Mouse (Mus musculus) hindbrain, embryonic 15.5 days (tissue): ENCODE results near the gene Stk32c. TPM values are rescaled to one million over a fixed set of nuclear protein-coding genes. Genes with fewer than 3 reads are reported as not detected.

Experiments
- ATAC-seq: fragments of 200-750 bp; cut with Nextera tagmentation; 2 replicates; pipeline ENCODE4 v1.8.0; 2017; ENCODE audit warnings: low read depth, moderate number of reproducible peaks, moderate TSS enrichment; ENCODE audit not compliant: low FRiP score
- H3K27ac ChIP-seq: fragments of 300-500 bp; sonication (generic); replicated peaks from 2 replicates; pipeline ENCODE4 v1.5.1; 2015; ENCODE audit warnings: mild to moderate bottlenecking, inconsistent platforms
- H3K27me3 ChIP-seq: fragments of 300-500 bp; sonication (generic); 2 replicates; pipeline ENCODE4 v1.6.1; 2015; ENCODE audit warnings: control low read depth, inconsistent platforms
- H3K36me3 ChIP-seq: fragments of 300-500 bp; sonication (generic); 2 replicates; pipeline ENCODE4 v1.6.1; 2015; ENCODE audit warnings: control low read depth, inconsistent platforms
- H3K4me1 ChIP-seq: fragments of 300-500 bp; sonication (generic); replicated peaks from 2 replicates; pipeline ENCODE4 v1.6.1; 2015; ENCODE audit warnings: control low read depth, inconsistent platforms
- H3K4me2 ChIP-seq: fragments of 300-500 bp; sonication (generic); 2 replicates; pipeline ENCODE4 v1.6.1; 2015; ENCODE audit warnings: moderate library complexity, mild to moderate bottlenecking, inconsistent platforms
- H3K4me3 ChIP-seq: fragments of 300-500 bp; sonication (generic); 2 replicates; pipeline ENCODE4 v1.5.1; 2015; ENCODE audit warnings: mild to moderate bottlenecking, inconsistent platforms
- H3K9ac ChIP-seq: fragments of 300-500 bp; sonication (generic); 2 replicates; pipeline ENCODE4 v1.6.1; 2015; ENCODE audit warnings: inconsistent platforms
- H3K9me3 ChIP-seq: fragments of 300-500 bp; sonication (generic); 2 replicates; pipeline ENCODE4 v1.6.1; 2016; ENCODE audit warnings: control low read depth, inconsistent platforms
- WGBS: fragments of 180-500 bp; shearing (Covaris S2); methylation state at CpG from one replicate; pipeline ENCODE4 v1.1.7; 2015; 5-methylcytosine and 5-hydroxymethylcytosine counted together
- polyA plus RNA-seq: library from polyadenylated mRNA; unstranded; fragments of >200 nt; fragmentation: Nextera tagmentation; extraction: Ambion mirVana; gene quantifications from 2 replicates; pipeline ENCODE4 v1.2.1, GENCODE M21; 2015

Stk32c gene
- polyA plus RNA-seq, 1 experiment from 2014 or later, result 3.3 TPM

DNA sequence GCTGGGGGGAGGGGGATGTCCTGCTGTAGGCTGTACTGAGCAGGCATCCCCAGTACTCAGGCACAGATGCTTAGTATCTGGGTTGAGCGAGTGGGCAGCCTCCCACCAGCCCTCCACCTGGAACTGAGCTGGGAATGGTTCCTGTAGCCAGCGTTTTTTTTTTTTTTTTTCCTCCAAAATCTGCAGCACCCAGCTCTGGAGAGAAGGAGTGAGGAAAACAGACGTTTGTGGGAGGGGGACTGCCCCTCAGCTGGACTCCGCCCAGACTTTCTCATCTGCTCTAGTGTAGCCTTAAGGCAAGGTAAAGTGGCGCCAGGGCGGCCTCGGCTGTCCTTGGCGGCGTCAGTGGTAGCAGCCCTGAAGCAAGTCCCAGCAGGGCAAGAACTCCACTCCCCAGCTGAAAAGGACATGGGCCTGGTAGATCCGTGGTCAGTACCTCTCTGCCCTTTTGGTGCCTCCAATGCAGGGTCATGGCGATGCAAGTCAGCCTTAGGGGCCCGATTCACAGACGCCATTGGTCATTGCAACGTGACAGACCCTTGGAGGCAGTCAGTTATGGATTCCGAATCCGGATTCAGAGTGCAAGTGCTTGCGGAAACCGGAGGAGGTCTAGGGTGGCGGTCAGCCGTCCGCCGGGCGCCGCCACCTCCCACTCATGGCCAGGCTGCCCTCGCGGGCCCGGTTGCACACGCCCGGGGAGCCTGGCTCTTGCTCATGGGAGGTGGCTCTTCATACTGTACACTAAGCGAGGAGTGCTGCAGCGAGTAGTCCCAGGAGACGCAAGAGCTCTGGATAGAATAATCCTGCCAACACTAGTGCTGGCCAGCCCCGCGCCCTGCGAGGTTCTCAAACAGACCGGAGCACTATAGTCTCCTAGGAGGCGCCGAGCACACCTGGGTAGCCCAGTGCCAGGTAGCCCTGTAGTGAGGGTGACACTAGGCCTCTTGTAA, 34.1 kb upstream of the Stk32c start:
- Histone ChIP-seq H3K4me1 (peaks cover 42% of the 10 kb centered on the region), H3K27ac (no peak overlapping the region), H3K9me3 (no peaks in the 10 kb centered on the region), H3K27me3 (peaks cover 4% of the 10 kb centered on the region; the same call in 1 of the 2 replicates), H3K36me3 (no peaks in the 10 kb centered on the region), H3K4me3 (peak overlapping the region; percentile 63), H3K4me2 (peak overlapping the region; percentile 99), H3K9ac (peak overlapping the region; percentile 70)
- WGBS, result 4% methylated on average over 38 of the region's 38 CpGs
- ATAC-seq, result peak; percentile 46; the same call in 1 of the 2 replicates

- H3K9ac ChIP-seq, result no peak overlapping the region
- H3K4me1 ChIP-seq, result peaks cover 35% of the 10 kb centered on the region
- no peaks in the 10 kb centered on the region for H3K9me3 ChIP-seq
- H3K27ac ChIP-seq, result no peak overlapping the region
- ATAC-seq, result no peak
- H3K4me2 ChIP-seq, result no peak overlapping the region
- 73% methylated on average over 5 of the region's 5 CpGs for WGBS
- no peak overlapping the region for H3K4me3 ChIP-seq
- H3K36me3 ChIP-seq, result no peaks in the 10 kb centered on the region
- peaks cover 4% of the 10 kb centered on the region; the same call in 1 of the 2 replicates for H3K27me3 ChIP-seq
These were observed 33.0 kb upstream of the Stk32c start for GRCm38 (mm10) chr7:139246086-139246485.

GRCm38 (mm10) chr7:139239432-139239831, 26.3 kb upstream of the Stk32c start:
- Histone ChIP-seq H3K4me1 (peaks cover 8% of the 10 kb centered on the region), H3K4me3 (no peak overlapping the region), H3K36me3 (no peaks in the 10 kb centered on the region), H3K9ac (no peak overlapping the region), H3K4me2 (no peak overlapping the region), H3K27me3 (no peaks in the 10 kb centered on the region), H3K9me3 (no peaks in the 10 kb centered on the region), H3K27ac (no peak overlapping the region)
- ATAC-seq, result no peak
- WGBS, result 84% methylated on average over 3 of the region's 3 CpGs

DNA sequence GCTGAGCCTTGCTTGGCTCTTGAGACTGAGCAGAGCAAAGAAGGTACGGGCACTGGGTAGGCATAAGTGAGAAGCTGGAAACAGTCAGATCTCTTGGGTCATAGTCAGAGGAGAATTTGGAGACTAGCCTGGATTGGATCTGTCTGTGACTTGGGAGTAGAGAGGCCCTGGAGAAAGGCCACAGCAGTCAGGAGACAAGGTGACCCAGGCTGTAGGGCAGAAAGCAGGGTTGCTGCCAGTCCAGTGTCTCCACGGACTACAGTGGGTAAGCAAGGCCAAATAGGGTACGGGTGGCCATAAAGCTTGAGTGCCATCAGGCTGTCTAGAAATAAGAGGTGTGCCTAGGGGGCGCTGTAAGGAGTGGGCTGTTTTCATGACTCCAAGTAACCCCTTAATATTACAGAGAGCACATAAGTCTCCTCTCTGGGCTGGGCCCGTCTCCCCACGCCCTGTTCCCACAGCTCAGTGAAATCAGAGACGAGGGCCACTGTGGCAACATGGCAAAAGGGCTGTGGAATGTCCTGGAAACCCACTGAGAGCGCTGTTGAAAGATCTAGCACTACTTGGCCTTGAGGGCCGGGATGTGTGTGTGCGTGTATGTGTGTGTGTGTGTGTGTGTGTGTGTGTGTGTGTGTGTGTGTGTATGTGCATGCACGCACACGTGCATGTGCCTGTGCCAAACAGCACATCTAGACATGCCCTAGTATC, 22.7 kb upstream of the Stk32c start:
- no peaks in the 10 kb centered on the region for H3K36me3 ChIP-seq
- H3K27ac ChIP-seq, result no peak overlapping the region
- H3K4me3 ChIP-seq, result no peak overlapping the region
- H3K4me2 ChIP-seq, result no peak overlapping the region
- peaks cover 17% of the 10 kb centered on the region for H3K4me1 ChIP-seq
- no peaks in the 10 kb centered on the region for H3K27me3 ChIP-seq
- 89% methylated on average over 12 of the region's 12 CpGs for WGBS
- H3K9me3 ChIP-seq, result no peaks in the 10 kb centered on the region
- no peak overlapping the region for H3K9ac ChIP-seq
- no peak for ATAC-seq

GRCm38 (mm10) chr7:139234426-139235188, 21.5 kb upstream of the Stk32c start:
- peak overlapping the region; percentile 37 for H3K4me2 ChIP-seq
- no peaks in the 10 kb centered on the region for H3K27me3 ChIP-seq
- H3K9me3 ChIP-seq, result no peaks in the 10 kb centered on the region
- peak; percentile 52 for ATAC-seq
- no peaks in the 10 kb centered on the region for H3K36me3 ChIP-seq
- WGBS, result 14% methylated on average over 18 of the region's 18 CpGs
- no peak overlapping the region for H3K27ac ChIP-seq
- H3K4me1 ChIP-seq, result peaks cover 17% of the 10 kb centered on the region
- H3K4me3 ChIP-seq, result no peak overlapping the region
- H3K9ac ChIP-seq, result peak overlapping the region; percentile 8; the same call in 1 of the 2 replicates

- Histone ChIP-seq H3K4me1 (peaks cover 17% of the 10 kb centered on the region), H3K4me3 (no peak overlapping the region), H3K36me3 (no peaks in the 10 kb centered on the region), H3K9me3 (no peaks in the 10 kb centered on the region), H3K27ac (no peak overlapping the region), H3K9ac (no peak overlapping the region), H3K27me3 (no peaks in the 10 kb centered on the region), H3K4me2 (0 out of 2 replicates have a peak overlapping the region, but pooled peaks have one; percentile 18)
- peak; percentile 91 for ATAC-seq
- 2% methylated on average over 7 of the region's 7 CpGs for WGBS
These were observed 20.6 kb upstream of the Stk32c start for GRCm38 (mm10) chr7:139233714-139234113.

DNA sequence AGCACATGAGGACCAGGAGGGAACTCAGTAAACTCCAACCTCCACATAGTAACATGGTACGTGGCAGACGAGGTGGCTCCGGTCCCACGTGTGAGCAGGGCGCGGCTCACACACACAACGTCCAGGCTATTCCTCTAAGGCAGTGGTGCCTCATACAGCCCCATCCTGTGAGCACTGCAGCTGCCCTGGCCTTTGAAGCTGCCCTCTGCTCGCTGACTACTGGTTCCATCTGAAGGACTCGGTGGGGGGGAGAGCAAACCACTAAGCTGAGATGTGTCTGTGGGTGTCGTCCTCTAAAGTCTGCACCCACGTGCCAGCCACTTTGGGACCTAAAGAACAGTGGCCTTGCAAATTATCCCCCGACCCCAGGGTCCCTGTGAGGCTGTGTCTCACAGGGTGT, 17.1 kb upstream of the Stk32c start:
- no peaks in the 10 kb centered on the region for H3K36me3 ChIP-seq
- H3K9ac ChIP-seq, result no peak overlapping the region
- H3K27me3 ChIP-seq, result no peaks in the 10 kb centered on the region
- no peak for ATAC-seq
- 73% methylated on average over 12 of the region's 12 CpGs for WGBS
- H3K9me3 ChIP-seq, result no peaks in the 10 kb centered on the region
- H3K4me3 ChIP-seq, result no peak overlapping the region
- no peak overlapping the region for H3K4me2 ChIP-seq
- no peak overlapping the region for H3K27ac ChIP-seq
- peaks cover 17% of the 10 kb centered on the region for H3K4me1 ChIP-seq

GRCm38 (mm10) chr7:139229837-139230236, 16.7 kb upstream of the Stk32c start:
- no peak overlapping the region for H3K27ac ChIP-seq
- H3K4me2 ChIP-seq, result no peak overlapping the region
- no peak overlapping the region for H3K4me3 ChIP-seq
- peaks cover 14% of the 10 kb centered on the region for H3K4me1 ChIP-seq
- no peaks in the 10 kb centered on the region for H3K36me3 ChIP-seq
- no peaks in the 10 kb centered on the region for H3K9me3 ChIP-seq
- no peaks in the 10 kb centered on the region for H3K27me3 ChIP-seq
- no peak for ATAC-seq
- H3K9ac ChIP-seq, result no peak overlapping the region
- WGBS, result 81% methylated on average over 5 of the region's 5 CpGs

- H3K4me1 ChIP-seq, result peaks cover 1% of the 10 kb centered on the region
- no peak overlapping the region for H3K4me3 ChIP-seq
- H3K27me3 ChIP-seq, result no peaks in the 10 kb centered on the region
- H3K9ac ChIP-seq, result no peak overlapping the region
- no peaks in the 10 kb centered on the region for H3K9me3 ChIP-seq
- no peaks in the 10 kb centered on the region for H3K36me3 ChIP-seq
- ATAC-seq, result no peak
- no peak overlapping the region for H3K27ac ChIP-seq
- WGBS, result 84% methylated on average over 6 of the region's 6 CpGs
- H3K4me2 ChIP-seq, result no peak overlapping the region
These were observed 15.5 kb upstream of the Stk32c start for GRCm38 (mm10) chr7:139228447-139229171.

DNA sequence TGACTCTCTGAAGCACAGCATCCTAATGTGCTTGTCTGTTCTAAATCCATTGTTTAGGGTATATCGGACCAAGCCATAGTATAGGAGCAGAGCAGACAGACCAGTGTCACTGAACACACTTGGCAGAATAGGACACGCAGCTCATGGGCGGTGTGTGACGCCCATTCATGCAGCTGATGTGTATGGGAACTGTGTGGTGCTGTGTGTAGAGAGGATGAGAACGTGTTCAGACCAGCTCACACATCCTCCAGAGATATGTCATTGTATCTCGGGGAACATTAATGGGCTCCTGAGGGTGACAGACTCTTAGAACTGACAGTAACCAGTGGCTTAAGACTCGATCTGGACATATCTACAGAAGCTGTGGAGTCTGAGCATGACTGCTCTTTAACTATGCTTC, 13.3 kb upstream of the Stk32c start:
- Histone ChIP-seq H3K4me3 (no peak overlapping the region), H3K9ac (no peak overlapping the region), H3K4me1 (no peaks in the 10 kb centered on the region), H3K27me3 (no peaks in the 10 kb centered on the region), H3K4me2 (no peak overlapping the region), H3K9me3 (no peaks in the 10 kb centered on the region), H3K27ac (no peak overlapping the region), H3K36me3 (no peaks in the 10 kb centered on the region)
- ATAC-seq, result no peak
- 89% methylated on average over 7 of the region's 7 CpGs for WGBS

GRCm38 (mm10) chr7:139224725-139225124, 11.6 kb upstream of the Stk32c start:
- Histone ChIP-seq H3K27ac (no peak overlapping the region), H3K27me3 (no peaks in the 10 kb centered on the region), H3K4me1 (no peaks in the 10 kb centered on the region), H3K9me3 (no peaks in the 10 kb centered on the region), H3K4me2 (no peak overlapping the region), H3K9ac (no peak overlapping the region), H3K36me3 (no peaks in the 10 kb centered on the region), H3K4me3 (no peak overlapping the region)
- 80% methylated on average over 8 of the region's 8 CpGs for WGBS
- ATAC-seq, result no peak
